Mouse (Mus musculus): ENCODE measurements around the gene Lpar3. TPM values are rescaled to one million over a fixed set of nuclear protein-coding genes. Genes with fewer than 3 reads are reported as not detected.

Gene Lpar3
- total RNA-seq, 2 experiments from 2014 or later: 0.48 to 1.1 TPM

DNA sequence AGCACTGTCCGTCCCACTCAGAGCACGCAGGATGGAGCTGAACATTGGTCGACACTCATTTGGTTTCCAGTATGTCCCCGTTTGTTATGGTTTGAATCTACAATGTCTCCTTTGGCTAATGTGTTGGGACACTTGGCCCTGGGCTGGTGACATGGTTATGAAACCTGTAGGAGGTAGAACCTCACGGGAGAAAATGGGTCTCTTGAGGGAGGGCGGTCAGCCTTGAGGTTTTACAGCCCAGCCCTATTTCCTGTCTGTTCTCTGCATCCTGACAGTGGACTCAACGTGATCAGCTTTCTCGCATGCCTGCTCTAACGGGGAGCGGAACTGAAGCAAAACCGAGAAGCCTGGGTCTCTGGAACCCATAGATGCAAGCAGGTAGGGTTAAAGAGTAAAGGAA, 111.1 kb downstream of the Lpar3 start:
- intact Hi-C loops (cut with DNase I): no loop called here
- no peak for DNase-seq (ENCODE audit: low spot score in 2 of 2)

DNA sequence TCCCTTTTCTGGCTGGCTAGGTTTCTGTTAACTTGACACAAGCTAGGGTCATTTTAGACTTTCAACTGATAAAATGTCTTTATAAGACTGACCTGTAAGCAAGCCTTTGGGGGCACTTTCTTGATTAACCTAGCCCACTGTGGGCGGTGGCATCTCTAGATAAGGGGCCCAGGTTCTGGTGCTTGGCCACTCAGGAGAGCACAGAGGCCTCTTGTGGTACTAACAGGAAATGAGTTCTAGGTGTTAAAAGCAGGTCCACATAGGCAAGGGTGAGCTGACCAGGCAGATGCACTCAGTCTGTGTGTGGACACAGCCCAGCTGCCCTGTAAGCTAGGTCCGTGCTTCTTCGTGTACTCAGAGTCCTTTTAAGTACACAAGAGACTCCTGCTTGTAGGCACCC, 112.5 kb downstream of the Lpar3 start:
- intact Hi-C loops (cut with DNase I): no loop called here
- no peak for DNase-seq (ENCODE audit: low spot score in 2 of 2)

DNA sequence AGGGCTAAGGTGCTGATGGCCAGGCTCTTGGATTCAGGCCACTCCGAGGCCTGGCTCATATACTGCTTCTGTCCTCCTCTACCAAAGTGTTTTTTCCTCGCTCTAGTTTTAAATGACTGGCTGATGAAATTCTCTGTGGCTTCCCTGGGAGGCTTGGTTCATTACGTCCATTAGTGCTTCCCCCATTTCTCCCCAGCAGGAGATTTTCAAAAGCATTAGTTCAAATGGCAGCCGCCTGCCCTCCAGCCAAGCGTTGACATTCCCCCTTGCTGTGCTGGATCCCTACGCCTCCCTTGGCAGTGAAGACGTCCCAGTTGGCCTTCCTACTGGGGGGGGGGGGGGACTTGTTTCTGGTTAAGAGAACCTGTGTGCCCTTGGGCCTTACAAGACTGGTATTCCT, 113.3 kb downstream of the Lpar3 start:
- intact Hi-C loops (cut with DNase I): no loop called here
- no peak for DNase-seq (ENCODE audit: low spot score in 2 of 2)

Other genes starting within 250 kb of the Lpar3 start
- 1 to 10 TPM; 2.7 to 3.8 TPM for gene Syde2, start 233.1 kb upstream of the Lpar3 start, total RNA-seq (2021)
- under 1 TPM; 0.39 to 0.50 TPM for gene Wdr63, start 112.8 kb upstream of the Lpar3 start, total RNA-seq (2021)
- gene Mcoln3, start 103.5 kb upstream of the Lpar3 start, total RNA-seq (2021): not detected
- gene Mcoln2, start 71.1 kb upstream of the Lpar3 start, total RNA-seq (2021): not detected
- 10 to 100 TPM; 97.0 to 97.3 TPM for gene Ssx2ip, start 183.7 kb downstream of the Lpar3 start, total RNA-seq (2021)
- 1 to 10 TPM; 6.3 to 8.4 TPM for gene Ctbs, start 228.8 kb downstream of the Lpar3 start, total RNA-seq (2021)